Mouse (Mus musculus): ENCODE data around the gene Phf21a. TPM values are rescaled to one million over a fixed set of nuclear protein-coding genes. Genes with fewer than 3 reads are reported as not detected.

Phf21a gene
- polyA plus RNA-seq, 1 experiment = 52.2 TPM

GRCm38 (mm10) chr2:92187061-92187460, 94.1 kb downstream of the Phf21a start:
- H3K4me1 ChIP-seq (ENCODE audit: control insufficient read depth, insufficient read depth, low read length) = no peaks in the 10 kb centered on the region

GRCm38 (mm10) chr2:92188744-92189143, 95.8 kb downstream of the Phf21a start:
- Histone ChIP-seq H3K9me3 (replicated peaks; ENCODE audit: control insufficient read depth, insufficient read depth, low read length, poor library complexity, severe bottlenecking) (no peaks in the 10 kb centered on the region), H3K4me3 (ENCODE audit: low read depth, low read length) (no peak overlapping the region), H3K36me3 (ENCODE audit: control insufficient read depth, insufficient read depth, low read length, poor library complexity, severe bottlenecking) (no peaks in the 10 kb centered on the region), H3K27me3 (ENCODE audit: control insufficient read depth, insufficient read depth, low read length, poor library complexity, severe bottlenecking) (no peaks in the 10 kb centered on the region), H3K27ac (ENCODE audit: insufficient read depth, low read length) (no peak overlapping the region), H3K4me1 (ENCODE audit: control insufficient read depth, insufficient read depth, low read length) (no peaks in the 10 kb centered on the region), H3K9ac (ENCODE audit: low read depth, poor library complexity, severe bottlenecking) (no peak overlapping the region)
- TF ChIP-seq CTCF (IDR thresholded peaks at IDR 0.05; ENCODE audit: low read depth, low read length) (no peak), EP300 (IDR thresholded peaks at IDR 0.05; ENCODE audit: insufficient read depth, low read depth, low read length) (no peak), POLR2A (IDR thresholded peaks at IDR 0.05; ENCODE audit: insufficient read depth, low read length) (no peak)

More at GRCm38 (mm10) chr2:92187061-92187460, 94.1 kb downstream of the Phf21a start:
- Histone ChIP-seq H3K9ac (ENCODE audit: low read depth, poor library complexity, severe bottlenecking) (no peak overlapping the region), H3K9me3 (replicated peaks; ENCODE audit: control insufficient read depth, insufficient read depth, low read length, poor library complexity, severe bottlenecking) (no peaks in the 10 kb centered on the region), H3K27me3 (ENCODE audit: control insufficient read depth, insufficient read depth, low read length, poor library complexity, severe bottlenecking) (no peaks in the 10 kb centered on the region), H3K36me3 (ENCODE audit: control insufficient read depth, insufficient read depth, low read length, poor library complexity, severe bottlenecking) (no peaks in the 10 kb centered on the region), H3K27ac (ENCODE audit: insufficient read depth, low read length) (no peak overlapping the region), H3K4me3 (ENCODE audit: low read depth, low read length) (no peak overlapping the region)
- no peak for TF ChIP-seq EP300 (IDR thresholded peaks at IDR 0.05; ENCODE audit: insufficient read depth, low read depth, low read length)
- no peak for TF ChIP-seq CTCF (IDR thresholded peaks at IDR 0.05; ENCODE audit: low read depth, low read length)
- TF ChIP-seq POLR2A (IDR thresholded peaks at IDR 0.05; ENCODE audit: insufficient read depth, low read length) = no peak

DNA sequence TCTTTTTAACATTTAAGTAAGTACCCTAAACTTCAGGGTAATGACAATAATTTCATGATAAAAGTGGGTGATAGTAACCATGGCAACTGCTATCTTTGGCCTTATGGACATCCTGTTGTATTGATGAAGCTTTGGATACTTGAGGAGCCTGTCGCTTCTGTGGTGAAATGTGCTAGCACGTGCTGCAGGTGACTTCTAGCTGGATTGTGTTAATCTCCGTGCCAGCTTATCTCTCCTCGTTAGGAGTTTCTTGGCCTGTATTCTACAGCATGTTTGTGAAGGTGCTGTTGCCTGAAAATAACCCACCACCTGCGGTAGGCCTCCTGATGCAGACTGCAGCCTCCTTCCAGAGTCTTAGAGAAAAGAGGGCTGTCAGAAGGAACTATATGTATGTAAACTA, 98.0 kb downstream of the Phf21a start:
- Histone ChIP-seq H3K9me3 (replicated peaks; ENCODE audit: control insufficient read depth, insufficient read depth, low read length, poor library complexity, severe bottlenecking) (no peaks in the 10 kb centered on the region), H3K36me3 (ENCODE audit: control insufficient read depth, insufficient read depth, low read length, poor library complexity, severe bottlenecking) (no peaks in the 10 kb centered on the region), H3K27me3 (ENCODE audit: control insufficient read depth, insufficient read depth, low read length, poor library complexity, severe bottlenecking) (no peaks in the 10 kb centered on the region), H3K27ac (ENCODE audit: insufficient read depth, low read length) (no peak overlapping the region), H3K4me3 (ENCODE audit: low read depth, low read length) (no peak overlapping the region), H3K9ac (ENCODE audit: low read depth, poor library complexity, severe bottlenecking) (no peak overlapping the region), H3K4me1 (ENCODE audit: control insufficient read depth, insufficient read depth, low read length) (no peaks in the 10 kb centered on the region)
- TF ChIP-seq EP300 (IDR thresholded peaks at IDR 0.05; ENCODE audit: insufficient read depth, low read depth, low read length) (no peak), CTCF (IDR thresholded peaks at IDR 0.05; ENCODE audit: low read depth, low read length) (no peak), POLR2A (IDR thresholded peaks at IDR 0.05; ENCODE audit: insufficient read depth, low read length) (no peak)

DNA sequence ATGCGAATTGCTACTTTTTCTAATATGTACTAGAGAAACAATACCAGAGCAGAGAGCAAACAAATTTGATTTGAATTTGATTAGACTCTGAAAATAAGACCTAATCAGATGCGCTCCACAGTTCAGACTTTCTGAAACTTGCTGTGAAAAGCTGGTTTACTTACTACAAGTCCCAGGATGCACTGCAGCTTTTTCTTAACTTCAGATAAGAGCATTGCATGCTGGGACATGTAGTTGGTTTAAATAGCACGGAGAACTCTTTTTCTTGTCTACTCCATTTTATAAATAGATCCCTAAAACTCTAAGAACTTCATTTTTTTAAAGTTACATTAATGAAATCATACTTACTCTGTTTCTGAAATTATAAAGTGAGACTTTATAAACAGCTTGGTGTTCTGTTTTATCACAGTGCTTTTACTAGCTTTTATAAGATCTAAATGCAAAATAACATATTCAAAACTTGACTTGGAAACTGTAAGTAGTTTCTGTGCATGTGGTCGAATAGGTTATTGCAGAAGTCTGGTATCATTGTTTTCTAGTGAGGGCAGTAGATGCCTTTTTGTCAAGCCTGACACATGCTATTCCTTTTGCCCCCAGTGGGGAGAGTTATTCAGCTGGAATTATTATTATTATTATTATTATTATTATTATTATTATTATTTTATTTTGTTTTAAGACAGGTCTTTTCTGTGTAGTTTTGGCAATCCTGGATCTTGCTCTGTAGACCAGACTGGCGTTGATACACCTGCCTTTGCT, 99.1 kb downstream of the Phf21a start:
- Histone ChIP-seq H3K9me3 (replicated peaks; ENCODE audit: control insufficient read depth, insufficient read depth, low read length, poor library complexity, severe bottlenecking) (no peaks in the 10 kb centered on the region), H3K4me3 (ENCODE audit: low read depth, low read length) (no peak overlapping the region), H3K27me3 (ENCODE audit: control insufficient read depth, insufficient read depth, low read length, poor library complexity, severe bottlenecking) (no peaks in the 10 kb centered on the region), H3K4me1 (ENCODE audit: control insufficient read depth, insufficient read depth, low read length) (no peaks in the 10 kb centered on the region), H3K36me3 (ENCODE audit: control insufficient read depth, insufficient read depth, low read length, poor library complexity, severe bottlenecking) (no peaks in the 10 kb centered on the region), H3K9ac (ENCODE audit: low read depth, poor library complexity, severe bottlenecking) (no peak overlapping the region), H3K27ac (ENCODE audit: insufficient read depth, low read length) (no peak overlapping the region)
- TF ChIP-seq EP300 (IDR thresholded peaks at IDR 0.05; ENCODE audit: insufficient read depth, low read depth, low read length) = no peak

DNA sequence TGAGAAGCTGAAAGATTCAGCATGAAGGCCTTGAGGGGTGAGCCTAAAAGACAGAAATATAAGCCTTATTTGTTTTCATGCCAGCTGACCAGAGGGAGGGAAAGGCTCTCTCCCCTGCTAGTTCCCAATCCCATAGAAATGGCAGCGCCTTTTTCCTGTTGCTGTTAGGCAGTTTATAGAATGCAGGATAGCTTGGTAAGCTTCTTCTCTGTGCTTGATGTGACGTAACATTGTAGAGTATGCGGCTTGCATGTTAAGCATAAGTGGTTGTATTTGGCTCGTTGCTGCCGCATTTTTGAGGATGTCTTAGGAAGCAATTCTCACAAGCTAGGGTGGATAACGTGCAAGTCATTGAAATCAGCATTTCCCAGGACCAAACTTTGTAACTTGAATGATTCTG, 105.2 kb downstream of the Phf21a start:
- TF ChIP-seq CTCF (IDR thresholded peaks at IDR 0.05; ENCODE audit: low read depth, low read length) = no peak
- TF ChIP-seq POLR2A (IDR thresholded peaks at IDR 0.05; ENCODE audit: insufficient read depth, low read length) = no peak
- no peak for TF ChIP-seq EP300 (IDR thresholded peaks at IDR 0.05; ENCODE audit: insufficient read depth, low read depth, low read length)
- H3K9ac ChIP-seq (ENCODE audit: low read depth, poor library complexity, severe bottlenecking) = no peak overlapping the region
- no peaks in the 10 kb centered on the region for H3K27me3 ChIP-seq (ENCODE audit: control insufficient read depth, insufficient read depth, low read length, poor library complexity, severe bottlenecking)
- no peaks in the 10 kb centered on the region for H3K36me3 ChIP-seq (ENCODE audit: control insufficient read depth, insufficient read depth, low read length, poor library complexity, severe bottlenecking)
- H3K4me1 ChIP-seq (ENCODE audit: control insufficient read depth, insufficient read depth, low read length) = peaks cover 5% of the 10 kb centered on the region
- no peak overlapping the region for H3K27ac ChIP-seq (ENCODE audit: insufficient read depth, low read length)
- H3K9me3 ChIP-seq (replicated peaks; ENCODE audit: control insufficient read depth, insufficient read depth, low read length, poor library complexity, severe bottlenecking) = no peaks in the 10 kb centered on the region
- H3K4me3 ChIP-seq (ENCODE audit: low read depth, low read length) = no peak overlapping the region

DNA sequence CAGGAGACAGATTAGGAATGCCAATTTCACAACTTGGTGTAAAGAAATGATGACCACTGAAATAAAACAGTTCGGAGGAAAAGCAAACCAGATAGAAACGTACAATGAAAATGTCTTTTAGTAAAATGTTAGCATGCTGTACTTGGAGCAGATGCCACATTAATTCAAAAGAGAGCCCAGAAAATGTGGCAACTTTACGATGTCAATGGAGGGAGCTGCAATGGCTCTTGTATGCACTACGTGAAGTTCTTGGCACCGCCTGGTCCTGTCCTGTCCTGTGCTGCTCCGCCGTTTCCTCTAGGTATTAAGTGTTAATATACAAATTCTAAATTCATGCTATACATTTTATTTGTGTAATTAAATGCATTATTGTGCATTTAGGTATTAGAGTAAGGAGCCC, 105.8 kb downstream of the Phf21a start:
- Histone ChIP-seq H3K27me3 (ENCODE audit: control insufficient read depth, insufficient read depth, low read length, poor library complexity, severe bottlenecking) (no peaks in the 10 kb centered on the region), H3K36me3 (ENCODE audit: control insufficient read depth, insufficient read depth, low read length, poor library complexity, severe bottlenecking) (no peaks in the 10 kb centered on the region), H3K27ac (ENCODE audit: insufficient read depth, low read length) (no peak overlapping the region), H3K9me3 (replicated peaks; ENCODE audit: control insufficient read depth, insufficient read depth, low read length, poor library complexity, severe bottlenecking) (no peaks in the 10 kb centered on the region), H3K4me1 (ENCODE audit: control insufficient read depth, insufficient read depth, low read length) (peaks cover 7% of the 10 kb centered on the region), H3K9ac (ENCODE audit: low read depth, poor library complexity, severe bottlenecking) (no peak overlapping the region), H3K4me3 (ENCODE audit: low read depth, low read length) (no peak overlapping the region)
- TF ChIP-seq POLR2A (IDR thresholded peaks at IDR 0.05; ENCODE audit: insufficient read depth, low read length) = no peak
- no peak for TF ChIP-seq CTCF (IDR thresholded peaks at IDR 0.05; ENCODE audit: low read depth, low read length)
- no peak for TF ChIP-seq EP300 (IDR thresholded peaks at IDR 0.05; ENCODE audit: insufficient read depth, low read depth, low read length)
